Mouse (Mus musculus): ENCODE results near the gene Nucb1. TPM values are rescaled to one million over a fixed set of nuclear protein-coding genes. Genes with fewer than 3 reads are reported as not detected.
"Not testable (repeated sequence)": the region's sequence is repeated elsewhere in the genome, so short reads cannot be mapped to it uniquely, and the experiment has no call there.

Gene Nucb1
- polyA plus RNA-seq, 1 experiment from 2014 or later: 266 TPM

GRCm38 (mm10) chr7:45475291-45475969 is 34.8 kb downstream of the Nucb1 start:
- ATAC-seq (ENCODE audit: low read depth): peak; percentile 35
- 46% methylated on average over 16 of the region's 16 CpGs for WGBS

GRCm38 (mm10) chr7:45470869-45471268 is 39.3 kb downstream of the Nucb1 start:
- no peaks in the 10 kb centered on the region for H3K9me3 ChIP-seq (ENCODE audit: control insufficient read depth, low read length)

More at GRCm38 (mm10) chr7:45475291-45475969, 34.8 kb downstream of the Nucb1 start:
- H3K27me3 ChIP-seq (ENCODE audit: control insufficient read depth, insufficient read depth, low read depth, low read length): no peaks in the 10 kb centered on the region
- H3K27ac ChIP-seq (ENCODE audit: low read length): no peak overlapping the region
- H3K9ac ChIP-seq (ENCODE audit: low read length): peak overlapping the region; percentile 57
- peaks cover 3% of the 10 kb centered on the region; the same call in 1 of the 2 replicates for H3K4me1 ChIP-seq (replicated peaks; ENCODE audit: control insufficient read depth, insufficient read depth, low read length)
- peak overlapping the region; percentile 34 for H3K4me3 ChIP-seq (ENCODE audit: low read length)
- H3K4me2 ChIP-seq (ENCODE audit: low read depth, low read length): peak overlapping the region; percentile 47
- H3K9me3 ChIP-seq (ENCODE audit: control insufficient read depth, low read length): no peaks in the 10 kb centered on the region
- H3K36me3 ChIP-seq (ENCODE audit: control insufficient read depth, insufficient read depth, low read length): no peaks in the 10 kb centered on the region

GRCm38 (mm10) chr7:45467090-45467670 is 43.0 kb downstream of the Nucb1 start:
- ATAC-seq (ENCODE audit: low read depth): peak; percentile 64
- H3K9ac ChIP-seq (ENCODE audit: low read length): peak overlapping the region; percentile 84

More at GRCm38 (mm10) chr7:45470869-45471268, 39.3 kb downstream of the Nucb1 start:
- no peaks in the 10 kb centered on the region for H3K36me3 ChIP-seq (ENCODE audit: control insufficient read depth, insufficient read depth, low read length)
- no peak overlapping the region for H3K4me2 ChIP-seq (ENCODE audit: low read depth, low read length)
- H3K9ac ChIP-seq (ENCODE audit: low read length): no peak overlapping the region
- peaks cover 11% of the 10 kb centered on the region for H3K4me1 ChIP-seq (replicated peaks; ENCODE audit: control insufficient read depth, insufficient read depth, low read length)
- H3K4me3 ChIP-seq (ENCODE audit: low read length): no peak overlapping the region
- 5% methylated on average over 3 of the region's 3 CpGs for WGBS
- no peaks in the 10 kb centered on the region for H3K27me3 ChIP-seq (ENCODE audit: control insufficient read depth, insufficient read depth, low read depth, low read length)
- no peak overlapping the region for H3K27ac ChIP-seq (ENCODE audit: low read length)
- ATAC-seq (ENCODE audit: low read depth): no peak

GRCm38 (mm10) chr7:45466283-45467089 is 43.7 kb downstream of the Nucb1 start, which contains the start of gene Bax:
TSS of gene Bax (minus strand) at chr7:45466898.
- Histone ChIP-seq H3K4me1 (replicated peaks; ENCODE audit: control insufficient read depth, insufficient read depth, low read length) (peaks cover 14% of the 10 kb centered on the region), H3K27me3 (ENCODE audit: control insufficient read depth, insufficient read depth, low read depth, low read length) (no peaks in the 10 kb centered on the region), H3K9ac (ENCODE audit: low read length) (peak within 1 kb of the TSS; percentile 84), H3K27ac (ENCODE audit: low read length) (peak within 1 kb of the TSS; percentile 73), H3K9me3 (ENCODE audit: control insufficient read depth, low read length) (no peaks in the 10 kb centered on the region), H3K36me3 (ENCODE audit: control insufficient read depth, insufficient read depth, low read length) (peaks cover 16% of the 10 kb centered on the region), H3K4me2 (ENCODE audit: low read depth, low read length) (peak within 1 kb of the TSS; percentile 85), H3K4me3 (ENCODE audit: low read length) (peak within 1 kb of the TSS; percentile 84)
- under 1% methylated on average over 58 of the region's 58 CpGs for WGBS
- peak; percentile 87 for ATAC-seq (ENCODE audit: low read depth)

More at GRCm38 (mm10) chr7:45467090-45467670, 43.0 kb downstream of the Nucb1 start:
- H3K9me3 ChIP-seq (ENCODE audit: control insufficient read depth, low read length): no peaks in the 10 kb centered on the region
- H3K36me3 ChIP-seq (ENCODE audit: control insufficient read depth, insufficient read depth, low read length): peaks cover 13% of the 10 kb centered on the region
- H3K4me1 ChIP-seq (replicated peaks; ENCODE audit: control insufficient read depth, insufficient read depth, low read length): peaks cover 14% of the 10 kb centered on the region
- 24% methylated on average over 7 of the region's 7 CpGs for WGBS
- H3K27ac ChIP-seq (ENCODE audit: low read length): peak overlapping the region; percentile 73
- H3K27me3 ChIP-seq (ENCODE audit: control insufficient read depth, insufficient read depth, low read depth, low read length): no peaks in the 10 kb centered on the region
- H3K4me3 ChIP-seq (ENCODE audit: low read length): peak overlapping the region; percentile 84
- H3K4me2 ChIP-seq (ENCODE audit: low read depth, low read length): peak overlapping the region; percentile 85

GRCm38 (mm10) chr7:45465549-45465948 is 44.7 kb downstream of the Nucb1 start:
- WGBS: 71% methylated on average over 9 of the region's 9 CpGs

GRCm38 (mm10) chr7:45465112-45465511 is 45.1 kb downstream of the Nucb1 start:
- no peak for ATAC-seq (ENCODE audit: low read depth)
- Histone ChIP-seq H3K9ac (ENCODE audit: low read length) (no peak overlapping the region), H3K4me3 (ENCODE audit: low read length) (no peak overlapping the region), H3K4me2 (ENCODE audit: low read depth, low read length) (no peak overlapping the region), H3K27ac (ENCODE audit: low read length) (no peak overlapping the region), H3K4me1 (replicated peaks; ENCODE audit: control insufficient read depth, insufficient read depth, low read length) (peaks cover 25% of the 10 kb centered on the region), H3K27me3 (ENCODE audit: control insufficient read depth, insufficient read depth, low read depth, low read length) (no peaks in the 10 kb centered on the region), H3K36me3 (ENCODE audit: control insufficient read depth, insufficient read depth, low read length) (peaks cover 16% of the 10 kb centered on the region), H3K9me3 (ENCODE audit: control insufficient read depth, low read length) (no peaks in the 10 kb centered on the region)
- WGBS: 92% methylated on average over 12 of the region's 12 CpGs

More at GRCm38 (mm10) chr7:45465549-45465948, 44.7 kb downstream of the Nucb1 start:
- Histone ChIP-seq H3K36me3 (ENCODE audit: control insufficient read depth, insufficient read depth, low read length) (peaks cover 16% of the 10 kb centered on the region), H3K4me3 (ENCODE audit: low read length) (peak overlapping the region; percentile 84), H3K4me1 (replicated peaks; ENCODE audit: control insufficient read depth, insufficient read depth, low read length) (peaks cover 20% of the 10 kb centered on the region), H3K9ac (ENCODE audit: low read length) (no peak overlapping the region; the same call in 1 of the 2 replicates), H3K27me3 (ENCODE audit: control insufficient read depth, insufficient read depth, low read depth, low read length) (no peaks in the 10 kb centered on the region), H3K4me2 (ENCODE audit: low read depth, low read length) (peak overlapping the region; percentile 85), H3K9me3 (ENCODE audit: control insufficient read depth, low read length) (no peaks in the 10 kb centered on the region), H3K27ac (ENCODE audit: low read length) (no peak overlapping the region)
- no peak for ATAC-seq (ENCODE audit: low read depth)

- no peak overlapping the region for H3K4me3 ChIP-seq (ENCODE audit: low read length)
- no peak for ATAC-seq (ENCODE audit: low read depth)
- WGBS: 91% methylated on average over 7 of the region's 7 CpGs
Observed at GRCm38 (mm10) chr7:45463987-45464778, 46.0 kb downstream of the Nucb1 start.

GRCm38 (mm10) chr7:45462868-45463267 is 47.3 kb downstream of the Nucb1 start:
- H3K36me3 ChIP-seq (ENCODE audit: control insufficient read depth, insufficient read depth, low read length): peaks cover 21% of the 10 kb centered on the region
- 76% methylated on average over 4 of the region's 4 CpGs for WGBS
- H3K4me3 ChIP-seq (ENCODE audit: low read length); H3K9ac ChIP-seq (ENCODE audit: low read length); H3K4me2 ChIP-seq (ENCODE audit: low read depth, low read length); H3K9me3 ChIP-seq (ENCODE audit: control insufficient read depth, low read length); H3K27ac ChIP-seq (ENCODE audit: low read length); H3K27me3 ChIP-seq (ENCODE audit: control insufficient read depth, insufficient read depth, low read depth, low read length); ATAC-seq (ENCODE audit: low read depth): not testable (repeated sequence)
- H3K4me1 ChIP-seq (replicated peaks; ENCODE audit: control insufficient read depth, insufficient read depth, low read length): peaks cover 33% of the 10 kb centered on the region

More at GRCm38 (mm10) chr7:45463987-45464778, 46.0 kb downstream of the Nucb1 start:
- peaks cover 27% of the 10 kb centered on the region for H3K4me1 ChIP-seq (replicated peaks; ENCODE audit: control insufficient read depth, insufficient read depth, low read length)
- no peak overlapping the region for H3K27ac ChIP-seq (ENCODE audit: low read length)
- peaks cover 16% of the 10 kb centered on the region for H3K36me3 ChIP-seq (ENCODE audit: control insufficient read depth, insufficient read depth, low read length)
- no peaks in the 10 kb centered on the region for H3K9me3 ChIP-seq (ENCODE audit: control insufficient read depth, low read length)
- no peak overlapping the region for H3K4me2 ChIP-seq (ENCODE audit: low read depth, low read length)
- H3K27me3 ChIP-seq (ENCODE audit: control insufficient read depth, insufficient read depth, low read depth, low read length): no peaks in the 10 kb centered on the region
- no peak overlapping the region for H3K9ac ChIP-seq (ENCODE audit: low read length)

All from lung, embryonic 16.5 days (tissue).